Mouse (Mus musculus): ENCODE data around the gene Fam234a.
"Not testable (repeated sequence)": the region's sequence is repeated elsewhere in the genome, so short reads cannot be mapped to it uniquely, and the experiment has no call there.

Fam234a gene

DNA sequence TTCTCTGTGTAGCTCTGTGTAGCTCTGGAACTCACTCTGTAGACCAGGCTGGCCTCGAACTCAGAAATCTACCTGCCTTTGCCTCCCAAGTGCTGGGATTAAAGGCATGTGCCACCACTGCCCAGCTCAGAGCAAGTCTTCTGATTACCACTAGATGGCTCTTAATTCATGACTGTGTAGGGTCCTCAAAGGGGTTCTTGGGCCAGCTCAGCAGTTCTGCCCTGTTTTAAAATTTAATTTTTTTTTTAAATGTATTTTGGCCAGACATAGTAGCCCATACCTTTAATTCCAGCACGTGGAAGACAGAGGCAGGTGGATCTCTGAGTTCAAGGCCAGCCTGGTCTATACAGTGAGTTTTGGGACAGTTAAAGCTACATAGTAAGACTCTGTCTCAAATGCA is 68.8 kb downstream of the Fam234a start:
- not testable (repeated sequence) for DNase-seq (ENCODE audit: low read depth, low spot score)

DNA sequence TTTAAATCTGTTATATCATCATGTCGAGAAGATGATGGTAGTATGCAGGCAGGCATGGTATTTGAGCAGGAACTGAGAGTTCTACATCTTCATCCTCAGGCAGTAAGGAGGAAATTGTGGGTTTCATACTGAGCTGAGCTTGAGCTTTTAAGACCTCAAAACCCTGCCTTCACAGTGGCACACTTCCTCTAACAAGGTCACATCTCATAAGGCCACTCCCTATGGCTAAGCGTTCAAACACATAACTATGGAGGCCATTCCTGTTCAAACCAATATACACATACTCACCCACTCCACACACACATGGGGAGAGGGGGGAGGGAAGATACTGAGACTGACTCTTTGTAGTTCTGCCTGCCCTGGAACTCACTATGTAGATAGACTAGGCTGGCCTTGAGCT is 76.0 kb downstream of the Fam234a start:
- peak; percentile 83 for DNase-seq (ENCODE audit: low read depth, low spot score)

DNA sequence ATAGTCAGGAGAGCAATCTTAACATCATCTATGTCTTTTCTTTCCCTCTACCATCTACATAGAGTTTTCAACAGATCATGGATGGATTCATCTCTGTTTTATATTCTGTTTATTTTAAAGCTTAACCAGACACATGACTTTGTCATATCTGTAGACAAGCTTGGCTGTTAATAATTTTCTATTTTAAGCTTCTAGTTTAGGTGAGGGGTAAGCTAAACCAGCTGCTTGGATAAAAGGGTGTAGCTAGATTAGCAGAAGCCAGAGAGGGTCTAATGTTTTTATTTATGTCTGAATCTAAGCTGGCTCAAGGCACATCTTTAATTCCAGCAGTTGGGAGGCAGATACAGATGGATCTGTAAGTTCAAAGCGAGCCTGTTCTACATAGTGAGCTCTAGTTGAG is 81.3 kb downstream of the Fam234a start:
- DNase-seq (ENCODE audit: low read depth, low spot score): no peak

All from CD4-positive helper T cell, adult 2 months (primary cell).